Mouse (Mus musculus): ENCODE results near the gene Hoxc10. TPM values are rescaled to one million over a fixed set of nuclear protein-coding genes. Genes with fewer than 3 reads are reported as not detected.
A peak's percentile ranks its signal among the peaks of the same experiment; 100 is the strongest.

Gene Hoxc10
- polyA plus RNA-seq, 1 experiment: 16.4 TPM

DNA sequence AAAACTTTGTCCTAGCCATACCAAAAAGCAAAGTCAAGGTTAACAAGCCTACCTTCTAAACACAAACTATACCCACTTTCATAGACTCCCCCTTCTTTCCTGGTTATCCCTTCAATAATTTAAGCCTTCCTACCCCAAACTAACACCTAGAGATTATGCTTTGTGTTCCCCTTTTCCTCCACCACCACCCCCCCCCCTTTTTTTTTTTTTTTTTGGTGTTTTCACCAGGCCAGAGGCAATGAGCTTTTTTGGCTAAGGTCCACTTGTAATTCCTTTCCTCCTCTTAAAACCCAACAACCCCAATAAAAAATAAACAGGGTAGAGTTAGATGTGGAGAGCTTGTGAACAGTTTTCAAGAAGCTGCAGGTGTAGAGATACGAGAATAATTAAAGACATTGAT lies 2.7 kb downstream of the Hoxc10 start:
- H3K4me3 ChIP-seq (ENCODE audit: insufficient read depth, low read depth, low read length): no peak overlapping the region
- peak overlapping the region; percentile 71 for H3K27ac ChIP-seq (ENCODE audit: insufficient read depth, low read depth, low read length)
- WGBS: 50% methylated on average over 1 of the region's 1 CpGs
- peaks cover 4% of the 10 kb centered on the region; the same call in 1 of the 2 replicates for H3K4me1 ChIP-seq (ENCODE audit: control insufficient read depth, insufficient read depth, low read length)
- no peaks in the 10 kb centered on the region for H3K36me3 ChIP-seq (ENCODE audit: control insufficient read depth, insufficient read depth, low read length)
- H3K27me3 ChIP-seq (replicated peaks; ENCODE audit: control insufficient read depth, insufficient read depth, low read length): no peaks in the 10 kb centered on the region
- no peak for TF ChIP-seq CTCF (conservative IDR thresholded peaks at IDR 0.05; ENCODE audit: insufficient read depth, insufficient read length, low read depth, low read length)
- TF ChIP-seq POLR2A (IDR thresholded peaks at IDR 0.05; ENCODE audit: low read depth, low read length): no peak
- DNase-seq: no peak

DNA sequence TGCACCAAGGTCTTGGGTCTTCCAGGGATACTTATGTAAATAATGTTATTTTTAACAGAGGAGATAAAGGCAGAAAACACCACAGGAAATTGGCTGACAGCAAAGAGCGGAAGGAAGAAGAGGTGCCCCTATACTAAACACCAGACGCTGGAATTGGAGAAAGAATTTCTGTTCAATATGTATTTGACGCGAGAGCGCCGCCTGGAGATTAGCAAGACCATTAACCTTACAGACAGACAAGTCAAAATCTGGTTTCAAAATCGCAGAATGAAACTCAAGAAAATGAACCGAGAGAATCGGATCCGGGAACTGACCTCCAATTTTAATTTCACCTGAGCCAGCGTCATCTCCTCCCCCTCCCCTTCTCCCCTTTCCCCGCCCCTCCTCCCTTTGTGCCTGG lies 4.1 kb downstream of the Hoxc10 start:
- H3K27ac ChIP-seq (ENCODE audit: insufficient read depth, low read depth, low read length): peak overlapping the region; percentile 26
- H3K4me3 ChIP-seq (ENCODE audit: insufficient read depth, low read depth, low read length): no peak overlapping the region
- peaks cover 4% of the 10 kb centered on the region; the same call in 1 of the 2 replicates for H3K4me1 ChIP-seq (ENCODE audit: control insufficient read depth, insufficient read depth, low read length)
- no peaks in the 10 kb centered on the region for H3K36me3 ChIP-seq (ENCODE audit: control insufficient read depth, insufficient read depth, low read length)
- peak; percentile 67 for DNase-seq
- TF ChIP-seq POLR2A (IDR thresholded peaks at IDR 0.05; ENCODE audit: low read depth, low read length) (no peak), CTCF (conservative IDR thresholded peaks at IDR 0.05; ENCODE audit: insufficient read depth, insufficient read length, low read depth, low read length) (no peak)
- H3K27me3 ChIP-seq (replicated peaks; ENCODE audit: control insufficient read depth, insufficient read depth, low read length): no peaks in the 10 kb centered on the region
- WGBS: 8% methylated on average over 12 of the region's 12 CpGs

DNA sequence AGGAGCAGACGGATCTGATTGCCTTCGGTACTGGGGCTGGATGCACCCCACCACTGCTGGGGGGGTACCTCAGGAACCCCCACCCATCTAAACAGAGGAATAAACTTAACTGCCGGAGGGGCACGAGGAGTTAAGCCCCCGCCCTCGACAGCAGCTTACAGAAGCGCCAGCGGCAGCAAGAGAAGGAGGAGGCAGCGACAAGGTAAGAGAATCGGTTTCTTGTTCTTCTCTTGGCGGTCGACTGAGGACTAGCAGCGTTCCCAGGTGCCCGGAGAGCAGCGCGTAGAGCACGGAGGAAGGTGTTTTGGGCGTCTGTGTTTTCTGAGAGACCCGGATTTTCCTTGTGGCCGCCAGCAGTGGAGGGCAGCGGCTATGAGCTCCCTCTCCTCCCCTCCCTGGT lies 5.7 kb downstream of the Hoxc10 start:
- Histone ChIP-seq H3K27me3 (replicated peaks; ENCODE audit: control insufficient read depth, insufficient read depth, low read length) (no peaks in the 10 kb centered on the region), H3K27ac (ENCODE audit: insufficient read depth, low read depth, low read length) (peak overlapping the region; percentile 63)
- WGBS: 19% methylated on average over 21 of the region's 21 CpGs

DNA sequence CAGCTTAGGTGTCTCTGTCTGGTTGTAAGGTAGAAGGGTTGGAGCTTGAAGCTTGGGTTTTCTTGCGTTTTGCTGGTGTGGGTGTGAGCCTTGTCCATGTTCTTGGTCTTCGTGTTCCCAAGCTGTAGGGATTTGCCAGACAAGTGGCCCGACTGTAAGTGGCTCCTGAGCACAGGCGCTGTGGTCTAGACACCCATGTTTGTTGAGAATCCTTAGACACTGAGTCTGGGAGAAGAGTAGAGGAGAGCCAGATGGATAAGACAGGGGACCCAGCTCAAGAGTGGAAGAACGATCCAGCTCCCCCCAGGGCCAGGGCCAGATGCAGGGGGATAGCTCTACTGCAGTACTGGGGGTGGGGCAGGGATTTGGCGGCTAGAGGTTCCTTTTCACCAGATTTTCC lies 6.2 kb downstream of the Hoxc10 start:
- no peak for TF ChIP-seq POLR2A (IDR thresholded peaks at IDR 0.05; ENCODE audit: low read depth, low read length)
- TF ChIP-seq CTCF (conservative IDR thresholded peaks at IDR 0.05; ENCODE audit: insufficient read depth, insufficient read length, low read depth, low read length): no peak
- H3K4me3 ChIP-seq (ENCODE audit: insufficient read depth, low read depth, low read length): peak overlapping the region; percentile 49
- no peaks in the 10 kb centered on the region for H3K36me3 ChIP-seq (ENCODE audit: control insufficient read depth, insufficient read depth, low read length)
- peaks cover 6% of the 10 kb centered on the region; the same call in 1 of the 2 replicates for H3K4me1 ChIP-seq (ENCODE audit: control insufficient read depth, insufficient read depth, low read length)
- peak overlapping the region; percentile 63 for H3K27ac ChIP-seq (ENCODE audit: insufficient read depth, low read depth, low read length)
- WGBS: 38% methylated on average over 6 of the region's 6 CpGs
- H3K27me3 ChIP-seq (replicated peaks; ENCODE audit: control insufficient read depth, insufficient read depth, low read length): no peaks in the 10 kb centered on the region
- DNase-seq: no peak

More for the DNA sequence above, 5.7 kb downstream of the Hoxc10 start:
- H3K4me3 ChIP-seq (ENCODE audit: insufficient read depth, low read depth, low read length): peak overlapping the region; percentile 49
- H3K4me1 ChIP-seq (ENCODE audit: control insufficient read depth, insufficient read depth, low read length): peaks cover 4% of the 10 kb centered on the region; the same call in 1 of the 2 replicates
- TF ChIP-seq POLR2A (IDR thresholded peaks at IDR 0.05; ENCODE audit: low read depth, low read length): no peak
- no peak for TF ChIP-seq CTCF (conservative IDR thresholded peaks at IDR 0.05; ENCODE audit: insufficient read depth, insufficient read length, low read depth, low read length)
- no peaks in the 10 kb centered on the region for H3K36me3 ChIP-seq (ENCODE audit: control insufficient read depth, insufficient read depth, low read length)
- no peak for DNase-seq

- TF ChIP-seq CTCF (conservative IDR thresholded peaks at IDR 0.05; ENCODE audit: insufficient read depth, insufficient read length, low read depth, low read length): no peak
- no peak for TF ChIP-seq POLR2A (IDR thresholded peaks at IDR 0.05; ENCODE audit: low read depth, low read length)
- Histone ChIP-seq H3K4me1 (ENCODE audit: control insufficient read depth, insufficient read depth, low read length) (peaks cover 11% of the 10 kb centered on the region; the same call in 1 of the 2 replicates), H3K27me3 (replicated peaks; ENCODE audit: control insufficient read depth, insufficient read depth, low read length) (no peaks in the 10 kb centered on the region), H3K4me3 (ENCODE audit: insufficient read depth, low read depth, low read length) (no peak overlapping the region), H3K27ac (ENCODE audit: insufficient read depth, low read depth, low read length) (no peak overlapping the region), H3K36me3 (ENCODE audit: control insufficient read depth, insufficient read depth, low read length) (no peaks in the 10 kb centered on the region)
- DNase-seq: peak; percentile 60
- 27% methylated on average over 7 of the region's 7 CpGs for WGBS
Observed at GRCm38 (mm10) chr15:102975034-102975433, 8.4 kb downstream of the Hoxc10 start.

GRCm38 (mm10) chr15:102975688-102976111 lies 9.1 kb downstream of the Hoxc10 start:
- no peak for TF ChIP-seq CTCF (conservative IDR thresholded peaks at IDR 0.05; ENCODE audit: insufficient read depth, insufficient read length, low read depth, low read length)
- no peak for TF ChIP-seq POLR2A (IDR thresholded peaks at IDR 0.05; ENCODE audit: low read depth, low read length)
- WGBS: 11% methylated on average over 21 of the region's 21 CpGs
- peaks cover 11% of the 10 kb centered on the region for H3K4me1 ChIP-seq (ENCODE audit: control insufficient read depth, insufficient read depth, low read length)
- peak overlapping the region; percentile 79 for H3K27ac ChIP-seq (ENCODE audit: insufficient read depth, low read depth, low read length)
- H3K4me3 ChIP-seq (ENCODE audit: insufficient read depth, low read depth, low read length): peak overlapping the region; percentile 47
- H3K36me3 ChIP-seq (ENCODE audit: control insufficient read depth, insufficient read depth, low read length): no peaks in the 10 kb centered on the region
- peak; percentile 67 for DNase-seq
- H3K27me3 ChIP-seq (replicated peaks; ENCODE audit: control insufficient read depth, insufficient read depth, low read length): no peaks in the 10 kb centered on the region

- 2% methylated on average over 17 of the region's 20 CpGs for WGBS
- DNase-seq: no peak
- peak within 1 kb of the TSS; percentile 79 for H3K27ac ChIP-seq (ENCODE audit: insufficient read depth, low read depth, low read length)
Observed at GRCm38 (mm10) chr15:102976171-102976570, 9.6 kb downstream of the Hoxc10 start, which contains the start of gene Hoxc9. TSS of gene Hoxc9 (plus strand) at chr15:102976439.

More at GRCm38 (mm10) chr15:102976171-102976570, 9.6 kb downstream of the Hoxc10 start, which contains the start of gene Hoxc9:
- H3K36me3 ChIP-seq (ENCODE audit: control insufficient read depth, insufficient read depth, low read length): no peaks in the 10 kb centered on the region
- H3K4me1 ChIP-seq (ENCODE audit: control insufficient read depth, insufficient read depth, low read length): peaks cover 11% of the 10 kb centered on the region
- TF ChIP-seq CTCF (conservative IDR thresholded peaks at IDR 0.05; ENCODE audit: insufficient read depth, insufficient read length, low read depth, low read length) (no peak), POLR2A (IDR thresholded peaks at IDR 0.05; ENCODE audit: low read depth, low read length) (no peak)
- H3K27me3 ChIP-seq (replicated peaks; ENCODE audit: control insufficient read depth, insufficient read depth, low read length): no peaks in the 10 kb centered on the region
- H3K4me3 ChIP-seq (ENCODE audit: insufficient read depth, low read depth, low read length): peak within 1 kb of the TSS; percentile 47

Data from kidney, adult 2 months (tissue).